In the genomic region with DNA sequence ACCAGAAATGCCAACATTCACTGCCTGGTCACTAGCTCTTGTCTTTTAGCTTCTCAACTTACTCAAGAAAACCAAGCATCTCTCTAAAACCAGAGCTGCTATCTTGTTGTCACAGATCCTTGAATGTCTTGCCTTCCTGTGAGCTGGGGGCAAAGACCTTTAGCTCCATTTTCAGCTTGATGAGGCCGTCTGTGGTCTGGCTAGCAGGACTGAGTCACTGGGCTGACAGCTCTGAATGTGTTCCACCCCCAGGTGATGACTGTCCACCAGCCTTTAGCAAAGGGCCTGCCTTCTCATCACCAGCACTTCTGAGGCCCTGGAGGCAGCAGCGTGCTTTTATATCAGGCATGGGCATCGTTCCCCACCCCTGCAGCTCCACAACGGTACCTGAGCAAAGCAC, we compare ENCODE assay signal across 16 mouse cellular contexts. TPM values are rescaled to one million over a fixed set of nuclear protein-coding genes. Genes with fewer than 3 reads are reported as not detected.
"Had no signal": no experiment of that assay in that cellular context is flagged by ENCODE, and none has a peak within 500 bp of the region (broad histone marks: within the 10 kb centered on the region; RNA-seq: fewer than 3 reads in every experiment).

No protein-coding gene starts in this region.

- H3K4me3 ChIP-seq: kidney, embryonic 15.5 days; limb, embryonic 10.5 days; liver, embryonic 13.5 days; lung, embryonic 15.5 days; midbrain, embryonic 13.5 days; neural tube, embryonic 15.5 days had no signal

- H3K27me3 ChIP-seq: kidney, embryonic 15.5 days; lung, embryonic 15.5 days; midbrain, embryonic 13.5 days; neural tube, embryonic 15.5 days had no signal

- H3K9me3 ChIP-seq: kidney, embryonic 15.5 days; limb, embryonic 10.5 days; liver, embryonic 13.5 days; lung, embryonic 15.5 days; midbrain, embryonic 13.5 days; neural tube, embryonic 15.5 days had no signal

- H3K4me1 ChIP-seq: kidney, embryonic 15.5 days had no signal

- H3K36me3 ChIP-seq: kidney, embryonic 15.5 days; limb, embryonic 10.5 days; liver, embryonic 13.5 days; lung, embryonic 15.5 days; midbrain, embryonic 13.5 days; neural tube, embryonic 15.5 days had no signal

- H3K4me2 ChIP-seq: kidney, embryonic 15.5 days; liver, embryonic 13.5 days; lung, embryonic 15.5 days; midbrain, embryonic 13.5 days; neural tube, embryonic 15.5 days had no signal

- DNase-seq: kidney, adult 2 months; kidney, postnatal 14 days; liver, embryonic 13.5 days; liver, postnatal 0 days; lung, postnatal 14 days; right cerebral cortex, adult 18-20 months; right cerebral cortex, postnatal 4 days; spleen, adult 18-20 months; thymus, adult 2 months; thymus, postnatal 25 days had no signal

- H3K27ac ChIP-seq: kidney, embryonic 15.5 days; limb, embryonic 10.5 days; liver, embryonic 13.5 days; lung, embryonic 15.5 days; macrophage; midbrain, embryonic 13.5 days; neural tube, embryonic 15.5 days had no signal

RNA-seq across cellular contexts. Expression of gene Cnih3, which starts 18.8 kb away (rescaled TPM):
- polyA plus RNA-seq: kidney, adult 2 months; liver, embryonic 13.5 days; liver, postnatal 0 days; macrophage; thymus, adult 2 months had no signal
